Mouse (Mus musculus) lung, embryonic 16.5 days (tissue): Measurements from ENCODE around the gene Zfp622. TPM values are rescaled to one million over a fixed set of nuclear protein-coding genes. Genes with fewer than 3 reads are reported as not detected.
"Not testable (repeated sequence)": the region's sequence is repeated elsewhere in the genome, so short reads cannot be mapped to it uniquely, and the experiment has no call there.

Source experiments
- ATAC-seq: fragments of 200-750 bp; cut with Nextera tagmentation; 2 replicates; pipeline ENCODE4 v1.8.0; 2017; ENCODE audit warnings: low read depth, mild to moderate bottlenecking, moderate library complexity
- H3K27ac ChIP-seq: fragments of 300-500 bp; sonication (generic); 2 replicates; pipeline ENCODE4 v1.5.1; 2014; ENCODE audit warnings: mild to moderate bottlenecking, control low read depth, low read length
- H3K27me3 ChIP-seq: fragments of 300-500 bp; sonication (generic); 2 replicates; pipeline ENCODE4 v1.6.1; 2014; ENCODE audit warnings: low read depth, low read length, mixed read lengths; ENCODE audit not compliant: control insufficient read depth, insufficient read depth
- H3K36me3 ChIP-seq: fragments of 300-500 bp; sonication (generic); 2 replicates; pipeline ENCODE4 v1.6.1; 2014; ENCODE audit warnings: low read length; ENCODE audit not compliant: control insufficient read depth, insufficient read depth
- H3K4me1 ChIP-seq: fragments of 300-500 bp; sonication (generic); replicated peaks from 2 replicates; pipeline ENCODE4 v1.6.1; 2014; ENCODE audit warnings: low read length, mixed read lengths; ENCODE audit not compliant: control insufficient read depth, insufficient read depth
- H3K4me2 ChIP-seq: fragments of 300-500 bp; sonication (generic); 2 replicates; pipeline ENCODE4 v1.6.1; 2014; ENCODE audit warnings: low read depth, low read length, control low read depth
- H3K4me3 ChIP-seq: fragments of 300-500 bp; sonication (generic); 2 replicates; pipeline ENCODE4 v1.5.1; 2014; ENCODE audit warnings: mild to moderate bottlenecking, low read length, control low read depth
- H3K9ac ChIP-seq: fragments of 300-500 bp; sonication (generic); 2 replicates; pipeline ENCODE4 v1.6.1; 2014; ENCODE audit warnings: low read length, control low read depth
- H3K9me3 ChIP-seq: fragments of 300-500 bp; sonication (generic); 2 replicates; pipeline ENCODE4 v1.6.1; 2016; ENCODE audit warnings: low read length; ENCODE audit not compliant: control insufficient read depth
- WGBS: fragments of 180-500 bp; shearing (Covaris S2); extraction: QIAGEN DNeasy Blood & Tissue Kit; methylation state at CpG from one replicate; pipeline ENCODE4 v1.1.7; 2014; 5-methylcytosine and 5-hydroxymethylcytosine counted together
- polyA plus RNA-seq: library from polyadenylated mRNA; unstranded; fragments of >200 nt; fragmentation: Nextera tagmentation; extraction: Ambion mirVana; gene quantifications from 2 replicates; pipeline ENCODE4 v1.2.1, GENCODE M21; 2015

Zfp622 gene
- polyA plus RNA-seq, 1 experiment from 2014 or later: 19.4 TPM

- peaks cover 30% of the 10 kb centered on the region for H3K36me3 ChIP-seq
- no peak for ATAC-seq
- H3K4me2 ChIP-seq: no peak overlapping the region
These were observed 9.0 kb downstream of the Zfp622 start for GRCm38 (mm10) chr15:25992992-25993727.

DNA sequence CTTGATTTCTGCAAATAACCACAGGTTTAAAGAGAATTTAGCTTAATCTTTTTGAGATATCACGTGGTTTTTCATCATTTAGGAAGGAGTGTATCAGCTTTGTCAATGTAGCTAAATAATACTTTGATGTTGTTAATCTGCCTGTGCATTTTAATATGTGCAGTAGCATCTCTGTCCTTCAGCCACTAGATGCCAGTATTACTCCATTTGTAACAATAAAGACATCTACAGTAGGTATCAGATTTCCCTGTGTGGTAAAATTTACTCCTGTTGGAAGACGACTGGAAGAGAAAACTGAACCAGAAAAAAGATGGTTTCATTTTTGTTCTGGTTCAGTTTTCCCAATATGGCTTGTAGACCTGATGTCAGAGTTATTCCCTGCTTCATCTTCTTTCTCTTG lies 11.4 kb downstream of the Zfp622 start:
- Histone ChIP-seq H3K36me3 (peaks cover 25% of the 10 kb centered on the region), H3K4me3 (no peak overlapping the region), H3K9ac (no peak overlapping the region), H3K27me3 (no peaks in the 10 kb centered on the region), H3K4me1 (no peaks in the 10 kb centered on the region), H3K9me3 (no peaks in the 10 kb centered on the region), H3K4me2 (no peak overlapping the region), H3K27ac (no peak overlapping the region)
- no peak for ATAC-seq
- WGBS: 38% methylated on average over 2 of the region's 2 CpGs

More at GRCm38 (mm10) chr15:25992992-25993727, 9.0 kb downstream of the Zfp622 start:
- Histone ChIP-seq H3K9me3 (no peaks in the 10 kb centered on the region), H3K9ac (no peak overlapping the region), H3K27me3 (no peaks in the 10 kb centered on the region), H3K4me3 (no peak overlapping the region), H3K4me1 (no peaks in the 10 kb centered on the region), H3K27ac (no peak overlapping the region)
- WGBS: 53% methylated on average over 8 of the region's 8 CpGs

DNA sequence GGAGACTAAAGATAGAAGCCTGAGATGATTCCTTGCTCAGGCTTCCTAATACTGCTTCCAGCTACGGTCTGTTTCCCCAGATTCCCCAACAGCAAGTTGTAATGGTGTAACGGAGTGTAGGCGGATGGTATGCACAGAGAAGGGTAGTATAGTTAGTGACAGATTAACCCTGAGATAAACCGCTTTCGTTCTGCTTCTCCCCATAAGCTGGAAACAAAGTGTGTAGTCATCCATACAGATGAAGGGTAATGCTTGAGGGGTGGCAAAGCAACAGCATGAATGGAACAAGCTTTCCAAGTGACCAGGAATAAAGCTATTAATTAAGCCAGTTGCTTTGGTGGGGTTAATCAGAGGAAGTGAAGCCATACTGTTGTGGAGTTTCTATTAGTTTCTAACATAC lies 15.4 kb downstream of the Zfp622 start:
- not testable (repeated sequence) for ATAC-seq, H3K4me1 ChIP-seq, H3K27me3 ChIP-seq, H3K9ac ChIP-seq, H3K9me3 ChIP-seq, H3K27ac ChIP-seq, H3K4me2 ChIP-seq, H3K4me3 ChIP-seq
- WGBS: 77% methylated on average over 5 of the region's 5 CpGs
- peaks cover 12% of the 10 kb centered on the region; the same call in 1 of the 2 replicates for H3K36me3 ChIP-seq

GRCm38 (mm10) chr15:26008621-26009020 lies 24.5 kb downstream of the Zfp622 start:
- H3K36me3 ChIP-seq: no peaks in the 10 kb centered on the region
- H3K4me3 ChIP-seq: no peak overlapping the region
- ATAC-seq: no peak
- no peaks in the 10 kb centered on the region for H3K27me3 ChIP-seq
- 71% methylated on average over 3 of the region's 3 CpGs for WGBS
- H3K4me1 ChIP-seq: no peaks in the 10 kb centered on the region
- no peak overlapping the region for H3K9ac ChIP-seq
- no peaks in the 10 kb centered on the region for H3K9me3 ChIP-seq
- H3K27ac ChIP-seq: no peak overlapping the region
- no peak overlapping the region for H3K4me2 ChIP-seq

GRCm38 (mm10) chr15:26012891-26013290 lies 28.7 kb downstream of the Zfp622 start:
- no peaks in the 10 kb centered on the region for H3K36me3 ChIP-seq
- no peak overlapping the region for H3K4me2 ChIP-seq
- H3K4me1 ChIP-seq: no peaks in the 10 kb centered on the region
- no peak overlapping the region for H3K27ac ChIP-seq
- ATAC-seq: no peak
- no peaks in the 10 kb centered on the region for H3K27me3 ChIP-seq
- H3K4me3 ChIP-seq: no peak overlapping the region
- H3K9ac ChIP-seq: no peak overlapping the region
- 59% methylated on average over 4 of the region's 4 CpGs for WGBS
- H3K9me3 ChIP-seq: no peaks in the 10 kb centered on the region

DNA sequence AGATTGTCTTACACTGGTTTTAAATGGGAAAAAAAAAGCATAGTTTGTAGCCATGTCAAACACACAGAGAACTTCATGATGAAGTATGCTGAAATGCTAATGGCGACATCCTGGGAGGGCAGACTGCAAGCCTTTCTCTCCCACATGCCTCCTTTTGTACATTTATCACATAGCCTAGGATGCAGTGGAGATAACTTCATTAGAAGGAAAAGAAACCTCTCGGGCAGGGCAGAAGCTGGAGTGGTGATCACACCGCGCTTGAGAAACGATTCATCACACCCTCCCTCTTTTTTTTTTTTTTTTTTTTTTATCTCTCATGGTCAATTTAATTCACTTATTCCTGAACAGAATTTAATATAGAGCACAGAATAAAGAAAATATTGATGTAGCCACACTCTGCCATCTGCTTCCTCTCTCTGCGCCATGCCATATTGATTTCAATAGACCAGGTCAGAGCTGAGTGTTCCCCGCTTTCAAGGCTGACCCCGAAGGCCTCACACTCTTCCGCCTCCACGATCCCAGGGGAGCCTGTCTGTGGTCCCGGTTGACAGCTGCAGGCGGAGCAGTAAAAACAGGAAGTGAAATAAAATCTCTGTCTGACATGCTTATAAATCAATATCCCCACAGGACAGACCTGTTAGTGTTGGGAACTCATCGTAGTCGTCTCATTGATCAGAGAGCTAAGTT lies 32.0 kb downstream of the Zfp622 start:
- Histone ChIP-seq H3K36me3 (no peaks in the 10 kb centered on the region), H3K9me3 (no peaks in the 10 kb centered on the region), H3K4me3 (no peak overlapping the region), H3K9ac (no peak overlapping the region), H3K4me1 (no peaks in the 10 kb centered on the region), H3K4me2 (no peak overlapping the region), H3K27ac (no peak overlapping the region), H3K27me3 (no peaks in the 10 kb centered on the region)
- 41% methylated on average over 14 of the region's 14 CpGs for WGBS
- ATAC-seq: no peak

GRCm38 (mm10) chr15:26021721-26022120 lies 37.6 kb downstream of the Zfp622 start:
- 85% methylated on average over 8 of the region's 8 CpGs for WGBS
- Histone ChIP-seq H3K4me2 (no peak overlapping the region), H3K36me3 (no peaks in the 10 kb centered on the region), H3K27ac (no peak overlapping the region), H3K9ac (no peak overlapping the region), H3K9me3 (no peaks in the 10 kb centered on the region), H3K4me1 (no peaks in the 10 kb centered on the region), H3K27me3 (no peaks in the 10 kb centered on the region), H3K4me3 (no peak overlapping the region)
- ATAC-seq: no peak

GRCm38 (mm10) chr15:26022636-26023035 lies 38.5 kb downstream of the Zfp622 start:
- Histone ChIP-seq H3K9me3 (no peaks in the 10 kb centered on the region), H3K4me2 (no peak overlapping the region), H3K27ac (no peak overlapping the region), H3K4me3 (no peak overlapping the region), H3K36me3 (no peaks in the 10 kb centered on the region), H3K9ac (no peak overlapping the region), H3K4me1 (no peaks in the 10 kb centered on the region), H3K27me3 (no peaks in the 10 kb centered on the region)
- 89% methylated on average over 5 of the region's 5 CpGs for WGBS
- no peak for ATAC-seq

DNA sequence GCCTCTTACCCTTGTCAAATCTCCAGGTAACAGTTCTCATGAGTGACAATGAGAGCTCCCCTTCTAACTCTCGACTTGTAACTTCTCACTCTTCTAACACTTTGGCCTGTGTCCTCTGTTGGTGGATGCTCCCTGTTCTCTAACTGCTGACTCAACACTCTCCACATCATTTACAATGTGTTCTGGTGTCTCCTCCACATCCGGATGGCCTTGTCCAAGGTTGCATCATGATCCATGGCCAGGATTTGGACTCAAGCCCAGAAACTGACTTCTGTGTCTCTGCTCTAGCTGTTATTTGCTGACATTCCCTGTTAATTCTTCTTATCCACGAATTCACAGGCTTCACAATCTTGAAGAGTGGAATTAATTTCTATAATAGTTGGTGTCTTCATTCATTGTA lies 47.5 kb downstream of the Zfp622 start:
- Histone ChIP-seq H3K4me1 (no peaks in the 10 kb centered on the region), H3K27me3 (no peaks in the 10 kb centered on the region), H3K9me3 (no peaks in the 10 kb centered on the region), H3K4me3 (no peak overlapping the region), H3K4me2 (no peak overlapping the region), H3K36me3 (no peaks in the 10 kb centered on the region), H3K27ac (no peak overlapping the region), H3K9ac (no peak overlapping the region)
- WGBS: 32% methylated on average over 3 of the region's 3 CpGs
- ATAC-seq: peak; percentile 68; the same call in 1 of the 2 replicates
